Mouse (Mus musculus): ENCODE measurements around the gene Cuedc1. TPM values are rescaled to one million over a fixed set of nuclear protein-coding genes. Genes with fewer than 3 reads are reported as not detected.
"Not testable (repeated sequence)": the region's sequence is repeated elsewhere in the genome, so short reads cannot be mapped to it uniquely, and the experiment has no call there.

The Cuedc1 gene
- polyA plus RNA-seq, 1 experiment from 2014 or later: 54.6 TPM

DNA sequence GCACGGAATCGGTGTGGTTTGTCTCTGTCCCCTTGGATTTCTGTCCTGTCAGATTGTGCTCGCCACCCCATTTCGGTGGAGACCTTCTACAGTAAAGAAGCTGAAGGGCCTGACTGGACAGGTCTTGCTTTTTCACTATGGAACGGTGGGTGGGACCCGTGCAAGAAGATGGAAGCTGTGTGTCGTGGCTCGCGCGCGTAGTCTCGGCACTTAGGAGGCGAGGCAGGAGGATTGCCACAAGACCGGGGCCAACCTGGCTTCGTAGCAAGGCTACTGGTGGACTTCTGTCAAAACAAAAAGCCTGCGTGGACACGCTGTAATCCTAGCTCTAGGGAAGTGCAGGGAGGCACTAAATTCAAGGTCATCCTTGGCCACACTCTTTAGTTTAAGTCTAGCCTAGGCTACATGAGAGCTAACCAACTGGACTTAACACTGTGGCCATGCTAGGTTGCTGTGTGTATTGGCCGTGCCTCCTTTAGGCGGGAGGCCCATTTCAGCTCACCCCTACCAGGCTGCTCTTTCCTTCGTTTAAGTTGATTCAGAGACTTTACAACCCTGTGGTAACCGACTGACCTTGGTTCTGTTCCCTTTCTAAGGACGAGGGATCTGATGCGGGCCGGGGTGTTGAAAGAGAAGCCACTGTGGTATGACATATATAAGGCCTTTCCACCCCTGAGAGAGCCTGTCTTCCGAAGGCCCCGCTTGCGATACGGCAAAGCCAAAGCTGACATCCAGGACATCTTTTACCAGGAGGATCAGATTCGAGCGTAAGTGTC, 106.9 kb downstream of the Cuedc1 start:
- 33% methylated on average over 30 of the region's 30 CpGs for WGBS
- Histone ChIP-seq H3K9me3 (no peaks in the 10 kb centered on the region), H3K9ac (peak overlapping the region; percentile 83), H3K4me2 (peak overlapping the region; percentile 90), H3K27me3 (replicated peaks) (no peaks in the 10 kb centered on the region), H3K36me3 (replicated peaks) (peaks cover 8% of the 10 kb centered on the region; the same call in 1 of the 2 replicates), H3K4me3 (peak overlapping the region; percentile 70), H3K27ac (peak overlapping the region; percentile 73), H3K4me1 (peaks cover 26% of the 10 kb centered on the region)
- peak; percentile 24 for ATAC-seq (replicated peaks)

- H3K27me3 ChIP-seq (replicated peaks); H3K9me3 ChIP-seq; H3K4me2 ChIP-seq; H3K9ac ChIP-seq; ATAC-seq (replicated peaks); H3K27ac ChIP-seq; H3K4me3 ChIP-seq: not testable (repeated sequence)
- H3K4me1 ChIP-seq: peaks cover 26% of the 10 kb centered on the region
- peaks cover 26% of the 10 kb centered on the region for H3K36me3 ChIP-seq (replicated peaks)
- 85% methylated on average over 8 of the region's 8 CpGs for WGBS
Measured at GRCm38 (mm10) chr11:88206576-88206975, 108.7 kb downstream of the Cuedc1 start.

DNA sequence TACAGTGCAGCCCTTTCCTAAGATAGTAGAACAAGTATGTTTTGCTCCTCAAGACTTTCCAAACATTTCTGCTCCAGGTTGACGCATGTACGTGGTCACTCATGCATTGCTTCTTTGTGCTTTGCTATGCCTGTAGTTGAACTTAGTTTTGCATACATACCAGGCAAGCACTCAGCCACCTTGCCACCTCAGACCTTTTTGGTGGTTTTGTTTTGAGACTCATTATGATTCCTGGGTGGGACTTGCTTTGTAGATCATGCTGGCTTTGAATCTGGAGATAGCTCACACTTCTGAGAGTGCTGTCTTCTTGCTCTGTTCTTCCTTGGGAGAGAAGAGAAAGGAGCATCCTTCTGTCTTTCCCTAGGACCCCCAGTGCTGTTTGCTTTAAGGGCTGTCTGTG, 109.8 kb downstream of the Cuedc1 start:
- WGBS: 95% methylated on average over 2 of the region's 2 CpGs
- peaks cover 26% of the 10 kb centered on the region for H3K4me1 ChIP-seq
- no peak overlapping the region for H3K27ac ChIP-seq
- H3K9ac ChIP-seq: no peak overlapping the region
- no peak overlapping the region for H3K4me2 ChIP-seq
- H3K4me3 ChIP-seq: no peak overlapping the region
- no peak for ATAC-seq (replicated peaks)
- H3K9me3 ChIP-seq: no peaks in the 10 kb centered on the region
- no peaks in the 10 kb centered on the region for H3K27me3 ChIP-seq (replicated peaks)
- H3K36me3 ChIP-seq (replicated peaks): peaks cover 32% of the 10 kb centered on the region

DNA sequence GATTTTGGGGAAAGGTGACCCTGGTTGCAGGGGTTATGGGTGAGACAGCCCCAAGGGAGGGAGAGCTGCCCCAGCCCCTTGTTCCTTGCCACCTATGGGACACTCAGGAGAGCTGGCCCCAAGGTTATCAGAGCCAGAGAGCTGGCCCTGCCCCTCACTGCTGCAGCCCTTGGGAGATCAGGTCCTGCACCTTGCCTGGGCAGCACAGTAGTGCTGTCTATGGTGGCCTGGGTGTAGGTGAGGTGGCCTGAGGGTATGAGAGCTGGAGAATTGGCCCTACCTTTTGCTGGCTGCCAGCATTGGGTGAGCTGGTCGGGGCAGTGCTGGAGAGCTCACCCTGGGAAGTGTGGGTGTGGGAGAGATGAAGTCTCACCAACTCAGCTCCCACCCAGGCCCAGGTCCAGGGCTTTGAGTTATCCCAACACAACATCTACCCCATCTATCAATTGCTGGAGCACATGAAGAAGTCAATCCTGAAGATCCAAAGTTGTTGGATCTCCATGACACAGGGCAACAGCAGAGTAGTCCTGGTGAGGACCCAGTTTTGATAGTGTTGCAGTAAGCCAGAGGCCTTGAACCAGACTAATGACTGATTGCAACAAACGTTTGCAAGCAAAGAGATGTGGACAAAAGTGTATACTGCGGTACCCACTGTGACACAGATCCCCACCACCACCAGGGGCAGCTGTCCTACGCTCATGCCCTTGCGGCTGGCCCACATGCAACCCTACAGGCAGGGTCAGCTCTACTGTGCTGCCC, 114.1 kb downstream of the Cuedc1 start:
- Histone ChIP-seq H3K9me3 (no peaks in the 10 kb centered on the region), H3K9ac (no peak overlapping the region), H3K27ac (no peak overlapping the region), H3K27me3 (replicated peaks) (no peaks in the 10 kb centered on the region), H3K4me1 (peaks cover 20% of the 10 kb centered on the region), H3K4me3 (no peak overlapping the region), H3K36me3 (replicated peaks) (peaks cover 32% of the 10 kb centered on the region), H3K4me2 (no peak overlapping the region)
- WGBS: 84% methylated on average over 5 of the region's 5 CpGs
- ATAC-seq (replicated peaks): no peak

- Histone ChIP-seq H3K4me3 (no peak overlapping the region), H3K36me3 (replicated peaks) (peaks cover 26% of the 10 kb centered on the region), H3K27me3 (replicated peaks) (no peaks in the 10 kb centered on the region), H3K9ac (no peak overlapping the region), H3K4me1 (peaks cover 20% of the 10 kb centered on the region), H3K4me2 (no peak overlapping the region), H3K9me3 (no peaks in the 10 kb centered on the region), H3K27ac (no peak overlapping the region)
- WGBS: 58% methylated on average over 6 of the region's 6 CpGs
- no peak for ATAC-seq (replicated peaks)
Measured at GRCm38 (mm10) chr11:88213757-88214156, 115.9 kb downstream of the Cuedc1 start.

DNA sequence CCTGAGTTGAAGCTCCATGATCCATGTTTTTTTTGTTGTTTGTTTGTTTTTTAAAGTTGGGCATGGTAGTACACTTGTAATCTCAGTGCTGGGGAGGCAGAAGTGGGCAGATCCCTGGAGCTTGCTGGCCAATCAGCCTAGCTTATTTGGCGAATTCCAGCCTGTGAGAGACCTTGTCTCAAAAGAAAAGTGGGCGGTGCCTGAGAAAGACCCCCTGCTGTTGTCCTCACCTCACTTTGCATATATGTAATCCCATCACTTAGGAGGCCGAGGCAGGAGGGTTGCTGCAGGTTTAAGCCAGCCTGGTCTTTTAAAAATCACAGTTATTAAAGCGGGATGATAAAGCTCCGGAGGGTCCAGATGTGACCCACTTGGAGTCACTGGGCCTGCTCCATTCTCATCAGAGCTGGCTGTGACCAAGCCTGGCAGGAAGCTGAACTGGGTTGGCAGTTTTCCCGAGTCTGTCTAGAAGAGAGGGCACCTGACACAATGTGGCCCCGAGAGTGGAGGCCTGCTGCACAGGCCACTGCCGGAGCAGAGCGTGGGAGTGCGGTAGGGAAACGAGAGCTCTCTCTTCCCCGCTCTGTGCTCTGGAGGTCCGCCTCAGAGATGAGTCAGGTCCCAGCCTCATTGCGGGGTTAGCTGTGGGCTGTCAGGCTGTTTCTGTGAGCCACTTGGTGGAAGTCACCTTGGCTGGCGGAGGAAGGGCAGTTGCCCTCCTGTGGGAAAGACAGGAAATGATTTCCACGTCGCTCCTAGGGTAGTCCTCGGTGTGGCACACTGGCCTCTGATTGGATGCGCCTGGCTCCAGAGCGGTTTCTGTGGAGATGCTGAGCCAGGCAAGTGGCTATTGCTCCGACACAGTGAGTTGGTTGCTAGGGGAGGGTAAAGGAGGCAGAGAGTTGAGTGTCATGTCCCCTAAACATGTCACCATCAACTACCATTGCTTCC, 117.3 kb downstream of the Cuedc1 start:
- no peak overlapping the region for H3K4me3 ChIP-seq
- H3K9ac ChIP-seq: no peak overlapping the region
- H3K9me3 ChIP-seq: no peaks in the 10 kb centered on the region
- peaks cover 20% of the 10 kb centered on the region for H3K36me3 ChIP-seq (replicated peaks)
- H3K4me2 ChIP-seq: peak overlapping the region; percentile 39
- H3K27me3 ChIP-seq (replicated peaks): no peaks in the 10 kb centered on the region
- peak overlapping the region; percentile 76 for H3K27ac ChIP-seq
- peak; percentile 74 for ATAC-seq (replicated peaks)
- WGBS: 58% methylated on average over 21 of the region's 21 CpGs
- peaks cover 20% of the 10 kb centered on the region for H3K4me1 ChIP-seq

DNA sequence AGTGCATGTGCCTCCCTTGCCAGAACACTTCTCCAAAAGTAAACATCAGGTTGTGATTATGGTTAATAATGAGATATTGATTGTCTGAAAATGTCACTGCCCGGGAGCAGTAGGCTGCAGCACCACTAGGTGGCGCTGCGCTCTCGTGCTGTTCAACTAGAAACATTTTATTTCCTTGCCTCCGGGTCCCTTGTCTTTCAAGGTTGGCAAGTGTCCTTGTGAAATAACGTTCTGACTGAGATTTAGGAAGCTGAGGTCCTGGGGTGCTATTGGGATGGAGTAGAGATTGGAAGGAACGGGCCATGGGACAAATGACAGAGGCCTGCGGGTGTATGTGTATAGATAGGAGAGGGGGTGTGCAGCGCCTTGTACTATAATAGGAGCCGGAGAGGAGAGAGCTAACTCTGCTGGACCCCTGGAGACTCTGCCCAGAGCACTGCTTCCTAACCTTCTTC, 118.4 kb downstream of the Cuedc1 start:
- no peaks in the 10 kb centered on the region for H3K27me3 ChIP-seq (replicated peaks)
- H3K9me3 ChIP-seq: no peaks in the 10 kb centered on the region
- WGBS: 7% methylated on average over 10 of the region's 10 CpGs
- H3K9ac ChIP-seq: peak overlapping the region; percentile 36; the same call in 1 of the 2 replicates
- peak overlapping the region; percentile 39 for H3K4me2 ChIP-seq
- peak; percentile 67 for ATAC-seq (replicated peaks)
- H3K27ac ChIP-seq: peak overlapping the region; percentile 76
- H3K4me3 ChIP-seq: peak overlapping the region; percentile 4; the same call in 1 of the 2 replicates
- peaks cover 20% of the 10 kb centered on the region for H3K4me1 ChIP-seq
- peaks cover 9% of the 10 kb centered on the region; the same call in 1 of the 2 replicates for H3K36me3 ChIP-seq (replicated peaks)

DNA sequence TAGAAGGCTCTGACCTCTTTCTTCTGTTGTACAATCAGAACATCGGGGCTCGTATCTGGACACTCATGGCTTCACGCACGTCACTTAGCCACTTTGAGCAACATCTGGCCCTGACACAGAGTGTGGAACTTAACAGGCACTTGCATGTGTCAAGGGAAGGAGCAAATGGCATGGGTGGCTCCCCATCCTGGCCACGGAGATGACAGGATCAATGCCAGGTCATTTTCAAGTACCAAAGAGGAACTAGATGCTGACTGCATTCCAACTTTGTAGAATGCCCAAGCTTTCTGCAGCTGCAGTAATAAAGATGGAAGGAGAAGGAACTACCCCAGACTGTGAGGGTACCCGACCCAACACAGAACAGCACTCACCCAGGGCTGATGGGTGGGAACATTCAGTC, 120.3 kb downstream of the Cuedc1 start:
- Histone ChIP-seq H3K4me1 (peaks cover 20% of the 10 kb centered on the region), H3K9ac (no peak overlapping the region), H3K4me2 (no peak overlapping the region), H3K4me3 (no peak overlapping the region), H3K36me3 (replicated peaks) (no peaks in the 10 kb centered on the region), H3K9me3 (no peaks in the 10 kb centered on the region), H3K27me3 (replicated peaks) (no peaks in the 10 kb centered on the region), H3K27ac (no peak overlapping the region)
- WGBS: 92% methylated on average over 6 of the region's 6 CpGs
- ATAC-seq (replicated peaks): no peak

- Histone ChIP-seq H3K27me3 (replicated peaks) (no peaks in the 10 kb centered on the region), H3K4me1 (peaks cover 20% of the 10 kb centered on the region), H3K9ac (no peak overlapping the region), H3K9me3 (no peaks in the 10 kb centered on the region), H3K4me2 (no peak overlapping the region), H3K36me3 (replicated peaks) (no peaks in the 10 kb centered on the region), H3K27ac (no peak overlapping the region), H3K4me3 (no peak overlapping the region)
- ATAC-seq (replicated peaks): no peak
- WGBS: 70% methylated on average over 7 of the region's 7 CpGs
Measured at GRCm38 (mm10) chr11:88218586-88218985, 120.7 kb downstream of the Cuedc1 start.

DNA sequence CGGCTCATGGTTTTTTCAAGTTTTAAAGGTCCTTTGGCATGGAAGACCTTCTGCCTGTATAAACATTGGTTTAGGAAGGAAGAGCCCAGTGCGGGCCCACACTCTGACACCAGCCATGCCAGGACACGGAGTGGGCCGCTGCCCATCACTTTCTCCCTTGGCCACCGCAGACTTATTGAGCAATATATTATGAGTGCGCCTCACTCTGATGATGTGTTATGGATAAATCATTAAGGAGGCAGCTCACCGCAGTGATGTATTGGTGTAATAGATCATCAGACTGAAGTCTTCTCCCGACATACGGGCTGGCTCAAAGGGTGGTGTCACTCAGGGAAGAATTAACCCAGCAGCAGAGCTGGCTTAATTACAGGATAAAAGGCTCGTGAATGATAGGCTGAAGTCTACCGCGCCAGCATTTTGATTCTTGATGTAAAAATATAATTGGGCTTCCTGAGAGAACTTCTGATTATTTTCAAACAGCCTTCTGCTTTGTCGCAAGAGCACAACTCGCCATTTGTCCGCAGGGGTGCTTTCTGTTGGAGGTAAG, 124.1 kb downstream of the Cuedc1 start:
- H3K27ac ChIP-seq: no peak overlapping the region
- H3K36me3 ChIP-seq (replicated peaks): no peaks in the 10 kb centered on the region
- WGBS: 82% methylated on average over 15 of the region's 15 CpGs
- no peaks in the 10 kb centered on the region for H3K4me1 ChIP-seq
- no peak overlapping the region for H3K9ac ChIP-seq
- no peaks in the 10 kb centered on the region for H3K27me3 ChIP-seq (replicated peaks)
- no peak for ATAC-seq (replicated peaks)
- H3K4me3 ChIP-seq: no peak overlapping the region
- no peaks in the 10 kb centered on the region for H3K9me3 ChIP-seq
- H3K4me2 ChIP-seq: no peak overlapping the region

- no peak overlapping the region for H3K4me2 ChIP-seq
- no peak for ATAC-seq (replicated peaks)
Measured at GRCm38 (mm10) chr11:88227001-88227957, 129.4 kb downstream of the Cuedc1 start.

More at GRCm38 (mm10) chr11:88227001-88227957, 129.4 kb downstream of the Cuedc1 start:
- H3K4me1 ChIP-seq: no peaks in the 10 kb centered on the region
- no peak overlapping the region for H3K27ac ChIP-seq
- H3K4me3 ChIP-seq: no peak overlapping the region
- no peaks in the 10 kb centered on the region for H3K9me3 ChIP-seq
- 91% methylated on average over 17 of the region's 17 CpGs for WGBS
- no peaks in the 10 kb centered on the region for H3K36me3 ChIP-seq (replicated peaks)
- H3K9ac ChIP-seq: no peak overlapping the region
- no peaks in the 10 kb centered on the region for H3K27me3 ChIP-seq (replicated peaks)
